Mouse (Mus musculus) mouse trophoblast stem cell (cell line): ENCODE measurements at regions not wholly inside any gene's neighbourhood (a gene's known extent, or its start where the extent isn't known, plus 50 kb on each side); places are given as distances from the start of the nearest gene placed in this dataset.

Experiments used
- in situ Hi-C, 2 experiments: fragments of 300-500 bp; cut with MseI, MboI; formaldehyde crosslinking; loops; 2 replicates in 1 of 2; 3 replicates in 1 of 2; pipeline ENCODE4 v1.15.1; 2025

DNA sequence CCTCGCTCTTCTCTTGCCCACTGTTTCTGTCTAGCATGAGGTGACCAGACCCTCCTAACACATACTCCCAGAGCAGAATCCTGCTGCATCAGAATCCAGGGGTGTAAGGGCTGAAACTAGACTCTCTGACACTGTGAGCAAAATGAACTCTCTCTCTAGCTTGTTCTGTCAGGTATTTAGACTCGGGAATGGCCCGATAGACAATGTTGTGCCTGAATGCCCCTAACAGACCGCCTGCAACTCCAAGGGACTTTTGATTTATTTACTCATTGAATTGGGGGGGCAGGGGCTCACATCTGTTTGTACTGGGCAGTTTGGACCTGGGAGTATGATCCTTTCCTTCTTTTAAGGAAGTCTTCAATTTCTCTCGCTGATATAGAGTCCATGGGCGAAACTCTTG, 469.3 kb upstream of the Trpc7 start:
- in situ Hi-C loops: no loop called here

- in situ Hi-C loops: no loop called here
Observed at GRCm38 (mm10) chr13:57364396-57364795, 468.6 kb upstream of the Trpc7 start.

- in situ Hi-C loops: no loop called here
Observed at GRCm38 (mm10) chr13:57362563-57362962, 466.8 kb upstream of the Trpc7 start.

GRCm38 (mm10) chr13:57361286-57361685, 465.5 kb upstream of the Trpc7 start:
- in situ Hi-C loops: no loop called here

DNA sequence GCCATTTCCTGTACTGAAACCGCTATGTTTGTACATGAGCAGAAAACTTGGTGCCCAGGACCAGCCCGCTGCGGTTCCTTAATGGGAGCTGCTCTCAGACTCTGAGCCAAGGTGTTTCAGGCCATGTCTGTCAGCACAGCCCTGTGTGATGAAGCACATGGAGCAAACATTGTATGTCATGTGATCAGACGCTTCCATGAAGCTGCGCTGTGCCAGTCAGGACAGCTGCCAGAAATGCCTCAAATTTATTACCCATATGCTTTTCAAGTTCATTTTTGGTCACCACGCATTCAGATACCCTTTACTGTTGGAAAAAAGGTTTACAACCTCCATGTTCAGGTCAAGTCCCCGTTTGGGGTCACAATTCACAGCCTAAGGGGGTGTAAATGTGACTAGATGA, 458.8 kb upstream of the Trpc7 start:
- in situ Hi-C loops: no loop called here

- in situ Hi-C loops: no loop called here
Observed at GRCm38 (mm10) chr13:57353976-57354375, 458.2 kb upstream of the Trpc7 start.

DNA sequence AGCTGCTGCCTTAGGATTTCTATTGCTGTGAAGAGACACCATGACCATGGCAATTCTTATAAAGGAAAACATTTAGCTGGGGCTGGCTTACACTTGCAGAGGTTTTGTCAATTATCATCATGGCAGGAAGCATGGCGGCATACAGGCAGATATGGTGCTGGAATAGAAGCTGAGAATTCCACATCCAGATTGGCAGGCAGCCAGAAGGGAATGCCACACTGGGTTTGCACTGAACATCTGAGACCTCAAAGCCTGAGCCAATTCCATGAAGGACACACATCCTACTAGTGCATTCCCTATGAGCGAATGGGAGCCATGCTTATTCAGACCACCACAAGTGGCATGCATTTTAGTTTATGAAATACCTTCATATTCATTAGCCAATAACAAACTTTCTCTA, 455.0 kb upstream of the Trpc7 start:
- in situ Hi-C loops: no loop called here

- in situ Hi-C loops: no loop called here
Observed at GRCm38 (mm10) chr13:57338676-57339075, 442.9 kb upstream of the Trpc7 start.

- in situ Hi-C loops: no loop called here
Observed at GRCm38 (mm10) chr13:57336596-57336995, 440.8 kb upstream of the Trpc7 start.

DNA sequence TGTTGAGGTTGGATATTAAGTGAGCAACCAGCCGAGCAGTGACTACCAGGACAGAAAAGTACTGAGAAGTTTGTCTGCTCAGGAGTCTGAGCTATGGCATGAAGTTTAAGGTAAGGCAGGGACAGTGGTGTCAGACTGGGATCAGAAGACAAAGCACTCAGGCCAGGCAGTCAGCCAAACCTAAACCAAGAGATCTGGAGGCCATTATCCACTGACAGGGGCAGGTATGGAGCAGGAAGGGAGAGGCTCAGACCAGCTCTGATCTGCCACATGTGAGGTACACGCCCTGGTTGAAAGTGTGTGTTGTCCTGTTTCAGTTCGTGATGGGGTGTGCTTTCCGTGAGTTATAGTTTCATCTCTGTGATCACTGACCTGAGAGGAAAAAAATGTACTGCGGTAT, 437.2 kb upstream of the Trpc7 start:
- in situ Hi-C loops: no loop called here

GRCm38 (mm10) chr13:57331868-57332267, 436.1 kb upstream of the Trpc7 start:
- in situ Hi-C loops: no loop called here

DNA sequence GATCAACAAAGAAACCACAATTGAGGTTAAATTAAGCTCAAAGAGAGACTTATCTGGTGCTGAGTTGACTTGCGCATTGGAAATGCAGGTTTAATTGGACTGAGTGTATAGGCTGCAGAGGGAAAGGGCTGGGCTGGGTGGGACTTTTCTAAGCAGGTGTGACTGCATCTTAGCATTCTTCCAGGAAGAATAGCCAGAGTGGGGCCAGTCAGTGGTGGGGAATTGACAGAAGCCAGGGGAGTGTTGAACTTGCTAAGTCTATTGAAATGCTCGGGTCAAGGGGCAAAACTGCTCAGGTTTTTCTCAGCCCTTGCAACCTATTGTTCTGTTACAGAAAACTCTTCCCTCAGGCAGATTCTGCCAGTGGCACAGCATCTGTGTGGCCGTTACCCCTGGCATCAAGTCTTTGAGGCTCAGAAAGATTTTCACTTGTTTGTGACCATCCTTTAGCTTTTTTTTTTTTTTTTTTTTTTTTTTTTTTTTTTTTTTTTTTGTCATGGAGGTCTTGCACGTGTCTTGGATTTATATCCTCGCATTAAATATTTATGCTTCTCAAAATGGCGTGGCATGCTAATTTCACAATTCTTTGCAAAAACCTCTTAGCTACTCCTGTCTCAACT, 429.6 kb upstream of the Trpc7 start:
- in situ Hi-C loops: no loop called here

DNA sequence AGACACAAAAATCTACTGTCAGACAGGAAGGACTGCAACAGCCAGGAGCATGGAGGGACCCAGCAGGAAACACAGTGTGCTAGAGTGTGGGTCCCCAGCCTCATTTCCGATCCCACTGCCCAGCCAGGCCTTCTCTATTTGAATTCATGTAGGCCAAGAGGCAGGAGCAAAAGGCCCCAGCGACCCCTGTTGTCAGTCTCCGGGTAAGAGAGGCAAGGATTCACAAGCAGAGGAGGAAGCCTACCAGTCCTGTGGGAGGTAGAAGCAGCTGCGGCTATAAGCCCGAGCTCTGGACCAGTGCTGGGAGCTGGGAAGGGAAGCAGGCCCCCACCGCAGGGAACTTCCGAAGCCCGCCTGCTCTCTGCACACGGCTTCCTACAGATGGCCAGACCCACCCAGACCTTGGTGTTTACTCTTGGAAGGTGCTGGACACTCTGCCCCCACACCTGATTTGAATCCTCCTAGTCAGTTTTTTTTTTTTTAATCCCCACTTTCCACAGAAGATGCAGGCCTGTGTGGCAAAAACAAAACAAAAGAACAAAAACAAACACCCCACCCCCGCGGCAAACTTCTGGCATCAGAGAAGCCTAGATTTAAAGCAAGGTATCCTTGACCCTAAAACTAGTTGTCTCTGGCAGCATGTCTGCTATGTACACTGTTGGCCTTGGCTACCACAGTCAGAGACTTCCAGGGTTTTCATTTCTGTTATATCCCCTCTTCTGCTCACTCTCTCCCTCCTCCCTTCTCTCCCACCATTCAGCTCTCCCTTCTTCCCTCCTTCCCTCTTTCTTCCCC, 420.6 kb upstream of the Trpc7 start:
- in situ Hi-C loops: no loop called here

DNA sequence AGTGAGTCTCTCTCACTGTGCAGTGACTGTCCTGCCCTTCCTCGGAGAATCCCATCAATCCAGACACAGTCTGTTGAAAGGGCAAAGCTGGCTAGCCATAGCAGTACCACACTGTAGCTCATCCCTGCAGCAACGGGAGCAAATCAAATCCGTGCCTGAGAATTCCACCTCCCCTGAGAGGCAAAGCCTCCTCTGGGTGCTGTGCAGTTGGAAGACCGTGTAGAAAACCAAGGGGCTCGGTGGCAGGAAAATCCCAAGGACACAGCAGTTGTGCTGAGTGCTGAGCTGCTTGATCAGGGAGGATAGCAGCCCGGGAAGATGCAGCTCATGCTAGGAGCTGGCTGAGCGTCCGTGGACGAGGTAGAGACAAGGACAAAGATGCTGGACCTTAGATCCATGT, 418.7 kb upstream of the Trpc7 start:
- in situ Hi-C loops: no loop called here

GRCm38 (mm10) chr13:57313731-57314130, 417.9 kb upstream of the Trpc7 start:
- in situ Hi-C loops: no loop called here

- in situ Hi-C loops: no loop called here
Observed at GRCm38 (mm10) chr13:57311235-57311634, 415.4 kb upstream of the Trpc7 start.

DNA sequence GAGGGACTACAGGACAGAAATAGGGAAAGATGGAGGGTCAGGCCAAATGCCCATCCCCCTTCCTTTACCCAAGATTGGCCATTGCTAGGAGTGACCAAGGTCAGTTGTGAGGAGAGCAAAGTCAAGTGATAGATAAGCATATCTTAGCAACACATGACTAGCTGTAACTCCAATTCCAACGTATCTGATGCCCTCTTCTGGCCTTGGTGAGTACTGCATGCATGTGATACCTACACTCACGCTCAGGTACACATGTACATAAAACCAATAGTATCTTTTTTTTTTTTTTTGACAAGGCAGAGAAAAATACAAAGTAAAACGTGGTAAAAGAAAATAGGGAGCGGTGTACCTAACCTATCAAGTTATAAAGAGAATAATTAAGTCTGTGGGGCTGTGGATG, 413.8 kb upstream of the Trpc7 start:
- in situ Hi-C loops: no loop called here

DNA sequence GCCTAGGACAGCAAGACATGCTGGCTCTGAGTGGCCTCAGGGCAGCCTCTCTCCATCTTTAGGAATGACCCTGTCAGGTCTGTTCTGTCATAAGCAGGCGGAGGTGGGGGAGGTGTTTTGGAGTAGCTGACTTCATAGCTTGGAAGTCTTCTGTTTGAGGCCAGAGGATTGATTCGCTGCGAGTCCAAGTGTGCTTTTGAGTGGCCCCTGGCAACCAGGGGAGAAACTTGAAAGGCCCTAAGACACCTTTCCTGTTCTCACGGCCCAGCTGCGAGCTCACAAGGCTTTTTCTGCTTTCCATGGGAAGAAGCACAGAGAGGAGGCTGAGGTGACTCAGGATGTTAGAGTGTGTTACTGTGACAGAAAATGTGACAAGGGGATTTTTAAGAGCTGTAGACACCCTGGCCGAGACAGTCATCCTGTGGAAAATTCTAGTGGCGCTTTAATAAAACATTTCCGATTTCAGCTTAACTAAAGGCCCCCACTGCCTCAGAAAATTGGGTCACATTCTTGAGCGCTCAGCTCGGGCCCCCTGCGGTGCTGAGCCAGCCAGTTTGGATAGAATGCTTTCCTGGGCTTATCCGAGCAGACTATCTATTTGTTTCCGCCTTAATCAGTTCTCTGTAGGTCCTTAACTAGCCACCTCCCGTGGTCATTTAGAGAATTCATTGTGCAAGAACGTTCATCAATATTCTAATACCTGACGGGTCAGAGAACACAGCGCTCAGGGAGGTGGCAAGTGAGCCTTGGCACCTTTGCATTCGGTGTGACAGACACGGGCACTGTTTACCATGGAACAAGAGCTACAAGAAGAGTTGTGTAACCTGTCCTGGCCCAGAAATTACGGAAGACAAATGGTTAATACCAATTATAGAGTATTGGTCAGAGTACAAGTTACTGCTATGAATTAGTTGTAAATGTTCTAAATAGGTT, 412.4 kb upstream of the Trpc7 start:
- in situ Hi-C loops: no loop called here

DNA sequence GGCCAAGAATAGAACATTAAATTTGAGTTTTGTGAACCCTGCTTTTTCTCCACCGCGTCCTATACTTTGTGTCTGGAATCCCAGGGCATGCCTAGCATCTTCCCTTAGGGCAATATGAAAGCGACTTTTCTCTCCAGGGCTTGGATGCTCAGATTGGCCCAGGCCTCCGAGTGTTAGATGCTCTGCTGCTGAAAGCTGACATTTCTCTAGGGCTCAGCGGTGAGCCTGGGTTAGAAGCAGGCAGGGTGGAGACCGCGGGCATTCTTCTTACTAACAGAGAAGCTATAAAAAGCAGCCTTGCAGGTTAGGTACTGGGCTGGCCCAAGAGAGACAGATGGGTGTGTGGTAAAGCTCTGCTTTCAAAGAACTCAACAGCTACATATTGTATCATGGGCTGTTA, 409.8 kb upstream of the Trpc7 start:
- in situ Hi-C loops: no loop called here

GRCm38 (mm10) chr13:57303805-57304204, 408.0 kb upstream of the Trpc7 start:
- in situ Hi-C loops: no loop called here

- in situ Hi-C loops: loop anchor here (25.0 kb wide), 1 partner anchor 620 kb away; the partner anchor contains the start of gene Spock1 (in 2 of the 2)
Observed at GRCm38 (mm10) chr13:57291737-57292490, 396.1 kb upstream of the Trpc7 start.
